Mouse (Mus musculus) cerebellum, adult 9-10 months (tissue): ENCODE data around the gene Fus.
"Not testable (repeated sequence)": the region's sequence is repeated elsewhere in the genome, so short reads cannot be mapped to it uniquely, and the experiment has no call there.

Experiments
- DNase-seq: peaks from one replicate; pipeline ENCODE4 v3.0.0; 2022

Gene Fus

DNA sequence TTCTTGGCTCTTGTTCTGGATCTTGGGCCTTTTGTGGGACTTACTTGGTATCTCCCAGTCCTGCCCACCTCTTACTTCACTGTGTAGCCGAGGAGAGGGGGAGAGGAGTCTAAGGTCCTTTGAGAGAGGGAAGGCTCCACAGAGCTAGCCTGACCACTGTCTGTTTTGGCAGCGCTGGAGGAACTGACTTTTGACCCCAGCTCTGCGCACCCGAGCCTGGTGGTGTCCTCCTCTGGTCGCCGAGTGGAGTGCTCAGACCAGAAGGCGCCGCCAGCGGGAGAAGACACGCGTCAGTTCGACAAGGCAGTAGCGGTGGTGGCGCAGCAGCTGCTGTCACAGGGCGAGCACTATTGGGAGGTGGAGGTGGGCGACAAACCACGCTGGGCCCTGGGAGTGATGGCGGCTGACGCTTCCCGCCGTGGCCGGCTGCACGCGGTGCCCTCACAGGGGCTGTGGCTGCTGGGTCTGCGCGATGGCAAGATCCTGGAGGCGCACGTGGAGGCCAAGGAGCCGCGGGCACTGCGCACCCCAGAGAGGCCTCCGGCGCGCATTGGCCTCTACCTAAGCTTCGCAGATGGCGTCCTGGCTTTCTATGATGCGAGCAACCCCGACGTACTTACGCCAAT, 42.6 kb downstream of the Fus start:
- DNase-seq, result no peak

DNA sequence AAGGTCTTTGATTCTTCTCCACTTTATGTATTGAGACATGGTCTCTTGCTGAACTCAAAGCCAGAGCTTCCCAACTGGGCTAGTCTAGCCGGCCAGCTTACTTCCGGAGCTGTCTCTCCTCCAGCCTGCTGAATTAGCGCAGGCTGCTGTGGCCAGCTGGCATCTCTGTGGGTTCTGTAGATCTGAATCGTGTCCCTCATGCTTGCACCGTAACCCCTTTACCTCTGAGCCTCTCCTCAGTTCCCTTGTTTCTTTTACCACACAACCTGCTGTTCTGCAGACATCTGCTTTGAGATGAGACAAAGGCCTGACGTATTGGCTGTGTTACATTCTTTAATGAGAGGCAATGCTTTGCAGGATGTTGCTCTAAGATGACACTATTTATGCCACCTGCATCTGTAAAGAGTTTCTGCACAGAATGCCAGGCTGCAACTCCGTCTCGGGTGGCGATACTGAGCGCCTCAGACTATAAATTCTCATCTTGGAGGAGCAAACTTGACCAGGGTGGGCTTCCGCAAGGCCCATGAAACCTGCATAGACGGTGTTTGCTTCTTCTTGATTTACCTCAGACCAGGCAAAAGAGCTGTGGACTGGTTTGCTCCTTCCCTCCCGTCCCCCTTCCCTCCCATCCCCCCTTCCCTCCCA, 45.0 kb downstream of the Fus start:
- no peak for DNase-seq

DNA sequence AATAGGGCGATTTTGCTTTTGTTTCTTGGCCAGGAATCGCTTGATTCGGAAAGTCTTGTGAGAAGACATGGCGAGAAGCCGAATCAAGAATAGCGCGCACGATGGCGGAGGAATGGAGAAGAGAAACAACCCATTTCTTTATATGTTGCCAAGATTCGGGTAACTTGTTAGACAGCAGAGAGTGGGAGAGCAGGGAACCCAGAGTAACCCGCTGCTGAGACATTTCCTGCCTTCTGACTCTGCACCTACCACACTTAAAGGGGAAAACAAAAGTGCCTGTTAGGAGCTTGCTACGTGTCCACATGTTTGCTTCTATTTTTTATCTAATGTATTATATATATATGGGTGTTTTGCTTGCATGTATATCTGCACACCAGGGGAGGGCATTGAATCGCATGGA, 45.9 kb downstream of the Fus start:
- DNase-seq, result no peak

DNA sequence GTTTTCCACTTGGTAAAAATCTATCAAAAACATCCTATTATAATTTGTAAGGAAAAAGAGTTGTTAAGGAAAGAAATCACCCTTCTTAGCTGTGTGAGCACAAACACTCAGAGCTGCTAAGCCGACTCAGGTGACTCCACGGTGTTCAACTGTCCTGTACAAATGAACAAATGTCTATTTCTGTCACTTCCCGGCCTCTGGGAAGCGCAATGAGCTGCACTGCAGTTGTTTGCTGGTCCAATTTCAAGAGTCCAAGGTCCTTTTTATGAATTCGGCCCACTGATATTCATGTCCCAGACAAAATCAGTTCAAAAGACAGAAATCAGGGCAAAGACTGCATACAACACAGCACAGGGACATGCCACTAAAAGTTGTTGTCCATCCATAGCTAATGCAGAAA, 48.9 kb downstream of the Fus start:
- DNase-seq, result not testable (repeated sequence)

DNA sequence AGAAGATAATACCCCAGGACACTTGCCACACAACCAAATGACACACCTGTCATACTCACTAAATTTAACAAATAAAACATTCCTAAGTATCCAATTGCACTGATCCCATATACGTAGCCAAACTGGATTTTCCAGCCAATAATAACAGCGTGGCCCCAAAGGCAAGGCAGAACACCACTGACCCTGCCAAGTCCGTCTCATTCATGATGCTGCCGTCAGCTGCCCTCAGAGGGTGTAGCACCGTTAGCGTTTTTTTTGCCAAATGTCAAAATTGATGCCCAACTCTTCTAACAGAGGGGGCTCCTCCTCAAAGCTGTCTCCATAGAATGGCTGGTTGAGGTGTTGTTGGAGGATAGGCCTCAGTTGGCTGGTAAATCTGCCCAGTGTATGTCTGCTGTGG, 49.4 kb downstream of the Fus start:
- DNase-seq, result no peak

DNA sequence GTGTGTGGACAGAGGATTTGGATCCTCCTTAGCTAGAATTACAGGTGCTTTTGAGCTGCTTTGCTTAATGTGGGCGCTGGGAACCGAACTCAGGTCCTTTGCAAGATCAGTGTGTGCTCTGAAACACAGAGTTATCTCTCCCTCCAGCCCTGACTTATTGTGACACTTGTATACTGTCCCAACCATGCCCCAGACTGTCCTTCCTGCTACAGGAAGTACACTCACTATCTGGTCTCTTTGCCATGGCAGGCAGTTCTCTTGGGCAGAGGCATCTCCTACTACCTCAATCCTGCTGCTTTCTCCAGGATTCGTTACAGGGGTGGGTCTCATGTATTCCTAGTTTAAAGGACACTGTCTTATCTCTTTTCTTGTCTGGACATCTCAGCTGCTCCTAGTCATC, 51.0 kb downstream of the Fus start:
- DNase-seq, result no peak

DNA sequence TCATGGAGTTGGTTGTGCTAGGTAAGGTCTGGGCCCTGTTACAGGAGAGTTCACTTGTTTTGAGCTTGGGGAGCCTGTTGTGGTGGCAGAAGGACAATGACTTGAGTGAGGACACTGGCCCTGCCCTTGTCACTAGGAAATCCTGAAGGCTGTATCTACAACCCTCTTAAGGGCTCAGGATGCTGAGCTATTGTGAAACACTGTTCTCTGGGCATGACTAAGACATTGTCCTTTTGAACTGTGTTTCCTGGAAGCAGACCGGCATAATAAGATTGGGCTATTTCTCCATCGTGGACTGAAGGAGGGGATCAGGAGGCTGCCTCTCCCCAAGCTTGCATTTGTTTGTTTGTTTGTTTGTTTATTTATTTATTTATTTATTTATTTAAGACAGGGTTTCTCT, 51.9 kb downstream of the Fus start:
- no peak for DNase-seq

DNA sequence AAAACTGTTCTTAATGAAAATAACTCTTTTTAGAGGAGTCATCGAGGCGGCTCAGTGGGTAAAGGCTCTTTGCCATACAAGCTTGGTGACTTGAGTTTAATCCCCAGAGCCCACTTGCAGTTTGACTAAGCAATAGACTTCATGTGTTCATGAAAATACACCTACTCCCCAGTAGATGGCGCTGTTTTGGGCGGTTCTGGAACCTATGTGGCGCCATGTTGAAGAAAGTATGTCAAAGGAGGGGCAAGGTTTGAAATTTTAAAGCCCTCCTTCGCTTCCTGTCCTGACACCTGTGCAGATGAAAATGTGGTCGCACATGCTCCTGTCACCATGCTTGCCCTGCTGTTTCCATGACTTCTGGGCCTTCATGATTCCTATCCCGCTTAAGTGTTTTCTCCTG, 55.7 kb downstream of the Fus start:
- DNase-seq, result no peak

DNA sequence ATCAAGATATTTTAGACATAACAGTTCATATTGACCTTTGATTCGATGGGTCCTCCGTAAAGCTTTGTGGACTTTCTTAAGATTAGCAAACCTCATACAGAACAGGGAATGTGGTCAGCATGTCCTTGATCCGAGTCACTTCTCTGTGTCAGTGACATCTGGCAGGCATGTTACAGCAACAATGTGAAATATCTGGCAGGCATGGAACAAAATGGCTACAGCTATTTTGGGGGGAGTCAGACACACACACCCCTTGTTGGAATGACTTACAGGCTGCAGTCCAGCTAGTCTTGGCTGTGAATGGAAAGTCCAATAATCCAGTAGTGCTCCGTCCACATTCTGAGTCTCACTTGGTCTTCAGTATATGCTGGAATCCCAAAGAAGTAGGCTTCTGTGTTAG, 56.3 kb downstream of the Fus start:
- no peak for DNase-seq

DNA sequence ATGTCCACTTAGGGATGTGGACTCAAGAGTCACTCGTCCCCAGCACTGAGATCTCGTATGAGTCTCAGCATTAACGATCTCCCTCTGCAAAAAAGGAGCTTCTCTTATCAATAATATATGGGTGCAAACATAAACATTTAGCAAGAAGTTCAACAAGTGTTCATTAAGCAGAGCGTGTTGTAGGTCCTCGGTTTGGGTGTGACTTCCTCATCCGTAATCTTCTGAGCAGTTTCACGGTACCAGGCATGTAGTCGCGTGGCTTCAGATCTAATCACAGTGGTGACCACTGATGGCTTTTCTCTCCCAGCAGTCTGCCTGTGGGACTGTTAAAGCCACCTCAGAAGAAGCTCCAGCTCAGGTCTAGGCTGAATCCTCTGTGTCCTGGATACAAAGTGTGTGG, 57.1 kb downstream of the Fus start:
- DNase-seq, result no peak

DNA sequence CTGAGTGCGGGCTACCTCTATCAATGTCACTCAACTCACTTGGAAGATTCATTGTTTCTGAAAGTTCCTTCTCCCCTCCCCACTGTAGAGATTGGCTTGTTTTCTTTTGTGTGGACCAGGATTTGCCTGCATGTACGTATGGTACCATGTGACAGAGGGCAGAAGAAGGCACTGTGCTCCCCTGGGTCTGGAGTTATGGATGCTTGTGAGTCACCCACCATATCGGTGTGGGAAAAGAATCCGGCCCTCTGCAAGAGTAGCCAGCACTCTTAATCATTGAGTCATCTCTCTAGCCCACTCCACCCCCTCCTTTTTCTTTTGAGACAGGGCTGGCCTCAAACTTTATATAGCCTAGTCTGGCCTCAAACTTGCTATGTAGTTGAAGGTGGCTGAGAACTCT, 57.7 kb downstream of the Fus start:
- DNase-seq, result no peak

DNA sequence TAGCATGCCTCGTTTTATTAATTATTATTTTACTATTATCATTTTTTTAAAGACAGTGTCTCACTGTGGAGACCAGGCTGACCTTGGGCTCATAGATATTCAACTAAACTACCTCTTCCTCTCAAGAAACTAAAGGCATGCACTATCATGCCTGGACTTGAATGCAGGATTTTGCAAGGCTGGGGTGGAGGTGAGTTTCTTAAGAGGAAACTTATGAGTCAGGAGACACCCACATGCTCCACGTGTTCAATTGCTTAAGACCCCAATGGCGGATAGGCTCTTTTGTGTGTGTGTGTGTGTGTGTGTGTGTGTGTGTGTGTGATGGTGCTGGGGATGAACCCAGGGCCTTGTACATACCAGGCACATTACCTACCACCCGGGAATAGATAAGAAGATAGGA, 58.1 kb downstream of the Fus start:
- DNase-seq, result no peak

DNA sequence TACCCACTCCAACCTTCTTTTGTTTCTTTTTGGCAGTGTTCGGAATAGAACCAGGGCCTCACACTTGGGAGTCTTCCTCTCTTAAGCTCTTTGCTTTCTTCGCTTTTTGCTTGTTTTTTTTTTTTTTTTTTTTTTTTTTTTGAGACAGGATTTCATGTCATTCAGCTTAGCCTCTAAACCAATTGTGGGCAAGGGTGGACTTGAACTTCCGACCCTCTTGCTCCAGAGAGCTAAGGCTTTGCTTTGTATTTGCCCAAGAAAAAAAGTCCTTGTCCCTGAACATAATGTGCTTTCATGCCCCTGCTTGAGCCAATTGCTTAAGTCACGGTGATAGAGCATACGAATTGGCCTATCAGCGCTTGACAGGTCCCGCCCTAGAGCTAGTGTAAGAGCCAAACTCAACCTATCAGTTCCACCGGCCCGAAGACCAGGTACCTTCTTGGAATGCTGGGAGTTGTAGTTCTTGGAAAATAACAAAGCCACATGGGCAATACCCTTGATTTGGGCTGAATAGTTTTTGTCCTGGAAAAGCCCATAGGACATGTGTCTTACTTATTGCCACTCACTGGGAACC, 64.2 kb downstream of the Fus start:
- no peak for DNase-seq

DNA sequence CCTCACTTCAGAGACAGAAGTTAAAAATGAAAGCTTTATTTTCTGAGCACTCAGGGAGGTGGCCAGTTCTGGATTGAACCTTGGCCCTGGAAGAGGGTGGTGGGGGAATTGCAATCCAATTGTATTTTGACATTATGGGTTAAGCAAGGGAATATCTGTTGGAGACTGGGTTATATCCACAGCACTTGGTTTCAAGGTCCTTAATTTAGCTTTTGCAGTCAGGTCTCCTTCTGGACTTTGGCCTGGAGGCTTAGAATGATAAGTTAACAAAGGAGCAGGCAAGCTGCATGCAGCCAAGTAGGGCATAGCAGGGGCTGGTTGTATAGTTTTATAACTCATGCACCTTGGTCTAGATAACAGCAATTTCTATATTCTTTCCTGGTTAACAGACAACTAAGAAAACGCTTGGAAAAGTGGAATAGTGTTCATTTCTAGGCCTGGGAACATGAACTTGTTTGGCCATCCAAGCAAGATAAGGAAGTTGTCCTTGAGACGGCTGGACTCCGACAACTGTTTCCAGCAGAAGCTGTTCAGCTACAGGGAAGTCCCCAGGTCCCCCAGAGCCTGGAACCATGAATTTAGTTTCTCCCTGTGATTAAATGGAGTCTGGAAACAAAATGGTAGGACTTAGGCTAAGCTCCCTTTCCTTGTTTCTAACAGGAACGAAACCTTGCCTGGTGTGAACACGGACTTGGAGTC, 65.2 kb downstream of the Fus start:
- no peak for DNase-seq

DNA sequence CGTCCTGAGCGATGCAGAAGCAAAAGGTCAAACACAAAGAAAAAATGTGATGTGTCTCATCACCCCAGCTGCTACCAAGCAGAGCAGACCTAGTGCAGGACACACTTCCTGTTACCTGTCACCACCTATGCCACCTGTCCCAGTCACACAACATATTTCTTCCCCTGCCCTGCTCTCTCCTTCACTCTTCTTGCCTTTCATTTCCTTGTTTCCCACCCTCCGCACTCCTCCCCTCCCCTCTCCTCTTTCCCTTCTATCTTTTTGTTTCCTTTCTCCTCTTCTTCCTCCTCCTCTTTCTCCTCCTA, 65.7 kb downstream of the Fus start:
- no peak for DNase-seq

DNA sequence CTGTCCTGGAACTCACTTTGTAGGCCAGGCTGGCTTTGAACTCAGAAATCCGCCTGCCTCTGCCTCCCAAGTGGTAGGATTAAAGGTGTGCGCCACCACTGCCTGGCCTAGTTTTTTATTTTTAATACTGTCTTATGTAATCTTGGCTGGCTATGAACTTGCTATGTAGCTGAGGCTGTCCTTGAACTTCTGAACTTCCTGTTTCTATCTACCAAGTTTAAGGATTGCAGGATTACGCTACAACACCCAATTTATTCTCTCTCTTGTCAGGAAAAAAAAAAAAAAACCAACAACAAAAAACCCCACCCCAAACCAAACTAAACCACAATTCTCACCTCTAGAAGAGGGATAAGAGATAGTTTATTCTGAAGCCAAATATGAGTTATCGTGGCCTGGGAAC, 66.4 kb downstream of the Fus start:
- no peak for DNase-seq
